Comparison of ENCODE assay signal across 24 mouse cellular contexts in genomic region chr2:43365812-43366211, GRCm38 (mm10).
DNase-seq lines count a peak whose midpoint lies in the region; ATAC-seq and TF ChIP-seq lines count a peak whose summit lies in the region.
"Had no signal": no experiment of that assay in that cellular context is flagged by ENCODE, and none has a peak within 500 bp of the region (broad histone marks: within the 10 kb centered on the region; RNA-seq: fewer than 3 reads in every experiment).

No protein-coding gene starts in this region.

- ATAC-seq in midbrain, embryonic 14.5 days (ENCODE audit: low FRiP score, low TSS enrichment), result no peak
- no peak for ATAC-seq in midbrain, embryonic 13.5 days
- ATAC-seq in kidney, embryonic 16.5 days (ENCODE audit: low FRiP score, low TSS enrichment), result no peak
- ATAC-seq: activated CD4-positive, CD25-positive, alpha-beta regulatory T cell, adult 4 months; CD4-positive, CD25-positive, alpha-beta regulatory T cell, adult 4 months; forebrain, embryonic 13.5 days; forebrain, embryonic 15.5 days; forebrain, postnatal 0 days had no signal

- no peaks in the 10 kb centered on the region for H3K36me3 ChIP-seq in midbrain, embryonic 14.5 days (ENCODE audit: control insufficient read depth, insufficient read depth, low read length)
- no peaks in the 10 kb centered on the region for H3K36me3 ChIP-seq in midbrain, embryonic 13.5 days
- peaks cover 4% of the 10 kb centered on the region for H3K36me3 ChIP-seq in ES-E14 (ENCODE audit: control insufficient read depth, insufficient read depth, low read length, poor library complexity, severe bottlenecking)
- H3K36me3 ChIP-seq in kidney, embryonic 16.5 days (ENCODE audit: insufficient read depth, low read length), result no peaks in the 10 kb centered on the region
- H3K36me3 ChIP-seq: embryonic facial prominence, embryonic 10.5 days; embryonic facial prominence, embryonic 12.5 days; forebrain, embryonic 15.5 days had no signal

- H3K9me3 ChIP-seq in midbrain, embryonic 14.5 days (ENCODE audit: control insufficient read depth, low read length), result no peaks in the 10 kb centered on the region
- no peaks in the 10 kb centered on the region for H3K9me3 ChIP-seq in midbrain, embryonic 13.5 days
- H3K9me3 ChIP-seq in ES-E14 (ENCODE audit: control insufficient read depth, insufficient read depth, low read depth, low read length), result 0 out of 2 replicates have a peak, but pooled peaks cover 4% of the 10 kb centered on the region
- no peaks in the 10 kb centered on the region for H3K9me3 ChIP-seq in kidney, embryonic 16.5 days (ENCODE audit: low read length)
- H3K9me3 ChIP-seq: embryonic facial prominence, embryonic 12.5 days; forebrain, embryonic 13.5 days; forebrain, embryonic 15.5 days had no signal

- H3K4me3 ChIP-seq in midbrain, embryonic 14.5 days (replicated peaks; ENCODE audit: low read depth, low read length), result no peak overlapping the region
- H3K4me3 ChIP-seq in midbrain, embryonic 13.5 days (replicated peaks), result no peak overlapping the region
- no peak overlapping the region for H3K4me3 ChIP-seq in ES-E14 (ENCODE audit: insufficient read depth in 1 of 2, low read depth in 1 of 2, low read length in 2 of 2, poor library complexity in 1 of 2, severe bottlenecking in 1 of 2)
- H3K4me3 ChIP-seq in kidney, embryonic 16.5 days (ENCODE audit: low read length), result no peak overlapping the region
- H3K4me3 ChIP-seq: embryonic facial prominence, embryonic 10.5 days; embryonic facial prominence, embryonic 12.5 days; forebrain, embryonic 13.5 days; forebrain, embryonic 15.5 days had no signal

- H3K27ac ChIP-seq in midbrain, embryonic 14.5 days (replicated peaks; ENCODE audit: low read depth, low read length), result no peak overlapping the region
- no peak overlapping the region for H3K27ac ChIP-seq in midbrain, embryonic 13.5 days
- H3K27ac ChIP-seq in ES-E14 (ENCODE audit: insufficient read depth, low read depth, low read length, poor library complexity, severe bottlenecking), result peak overlapping the region; percentile 78; the same call in 1 of the 2 replicates
- no peak overlapping the region for H3K27ac ChIP-seq in kidney, embryonic 16.5 days (ENCODE audit: low read length)
- H3K27ac ChIP-seq: embryonic facial prominence, embryonic 10.5 days; embryonic facial prominence, embryonic 12.5 days; forebrain, embryonic 13.5 days; forebrain, embryonic 15.5 days had no signal

- no peaks in the 10 kb centered on the region for H3K4me1 ChIP-seq in midbrain, embryonic 14.5 days (ENCODE audit: control insufficient read depth, insufficient read depth, low read length)
- H3K4me1 ChIP-seq in midbrain, embryonic 13.5 days (replicated peaks), result peaks cover 4% of the 10 kb centered on the region; the same call in 1 of the 2 replicates
- peaks cover 0 to 5% of the 10 kb centered on the region in 2 experiments; a peak in 1 of 4 replicates for H3K4me1 ChIP-seq in ES-E14 (ENCODE audit: control insufficient read depth in 2 of 2, insufficient read depth in 2 of 2, low read length in 2 of 2, poor library complexity in 1 of 2)
- no peaks in the 10 kb centered on the region for H3K4me1 ChIP-seq in kidney, embryonic 16.5 days (ENCODE audit: insufficient read depth, low read length)
- H3K4me1 ChIP-seq: embryonic facial prominence, embryonic 10.5 days; embryonic facial prominence, embryonic 12.5 days; forebrain, embryonic 13.5 days; forebrain, embryonic 15.5 days had no signal

- no peak overlapping the region for H3K4me2 ChIP-seq in midbrain, embryonic 14.5 days (ENCODE audit: low read length)
- H3K4me2 ChIP-seq in midbrain, embryonic 13.5 days (replicated peaks), result no peak overlapping the region
- no peak overlapping the region for H3K4me2 ChIP-seq in kidney, embryonic 16.5 days (replicated peaks; ENCODE audit: low read depth, low read length)
- H3K4me2 ChIP-seq: embryonic facial prominence, embryonic 12.5 days; forebrain, embryonic 13.5 days; forebrain, embryonic 15.5 days had no signal

- 8% methylated on average over 2 of the region's 2 CpGs for WGBS in midbrain, embryonic 14.5 days
- WGBS in midbrain, embryonic 13.5 days, result 11% methylated on average over 2 of the region's 2 CpGs
- WGBS in kidney, embryonic 16.5 days, result 53% methylated on average over 2 of the region's 2 CpGs

- in situ Hi-C loops in ES-E14 (cut with MboI; ENCODE audit: low sequenced_read_pairs in 2 of 2, unreplicated experiment in 2 of 2), result no loop called here

- DNase-seq in midbrain, embryonic 14.5 days, result peak; percentile 4
- peak; percentile 47 for DNase-seq in ES-E14 (ENCODE audit: low read depth, low spot score)
- peak; percentile 20 for DNase-seq in WW6 (ENCODE audit: low read depth, low spot score)
- no peak for DNase-seq in thymus, postnatal 36 days
- no peak for DNase-seq in natural killer cell, adult 2 months (ENCODE audit: low spot score in 2 of 2)
- DNase-seq: adrenal gland, adult 8-10 months; adrenal gland, postnatal 14 days; adrenal gland, postnatal 36 days; B cell, adult 2 months; cerebellum, adult 11-12 months; cerebellum, adult 2 months; cerebellum, adult 9-10 months; cerebellum, postnatal 10 days; cerebellum, postnatal 25 days; forebrain, postnatal 0 days had no signal

- no peak overlapping the region for H3K9ac ChIP-seq in midbrain, embryonic 14.5 days (replicated peaks; ENCODE audit: low read length)
- no peak overlapping the region for H3K9ac ChIP-seq in midbrain, embryonic 13.5 days (replicated peaks)
- no peak overlapping the region for H3K9ac ChIP-seq in ES-E14 (ENCODE audit: insufficient read depth, low read depth, low read length, poor library complexity, severe bottlenecking)
- no peak overlapping the region for H3K9ac ChIP-seq in kidney, embryonic 16.5 days (replicated peaks; ENCODE audit: low read length)
- H3K9ac ChIP-seq: embryonic facial prominence, embryonic 12.5 days; forebrain, embryonic 13.5 days; forebrain, embryonic 15.5 days; forebrain, postnatal 0 days had no signal

- no peaks in the 10 kb centered on the region for H3K27me3 ChIP-seq in midbrain, embryonic 14.5 days (ENCODE audit: control insufficient read depth, insufficient read depth, low read length)
- H3K27me3 ChIP-seq in midbrain, embryonic 13.5 days, result no peaks in the 10 kb centered on the region
- H3K27me3 ChIP-seq in kidney, embryonic 16.5 days (ENCODE audit: insufficient read depth, low read length), result no peaks in the 10 kb centered on the region
- H3K27me3 ChIP-seq: CH12.LX; embryonic facial prominence, embryonic 12.5 days; forebrain, embryonic 13.5 days; forebrain, embryonic 15.5 days had no signal

TF ChIP-seq in ES-E14, 5 proteins besides CTCF, POLR2A, EP300 and RAD21:
- no peak for TF ChIP-seq MAFK (IDR thresholded peaks at IDR 0.05; ENCODE audit: insufficient read depth, low read depth, low read length)

Comparison
In these comparisons a context has a peak if more than half of its experiments do, and no peak if none do; other contexts are left out.
1. DNase-seq: peak in midbrain, embryonic 14.5 days (single experiment), ES-E14 (single experiment) and WW6 (single experiment); none in thymus, postnatal 36 days (0 of 2) and natural killer cell, adult 2 months (0 of 2).